Mouse (Mus musculus): Measurements from ENCODE around the gene Ankrd12. TPM values are rescaled to one million over a fixed set of nuclear protein-coding genes. Genes with fewer than 3 reads are reported as not detected.

The Ankrd12 gene
- total RNA-seq, 2 experiments from 2014 or later = 25.8 to 31.0 TPM

- no peak for DNase-seq (ENCODE audit: low spot score in 2 of 2)
These were observed 143.1 kb downstream of the Ankrd12 start for GRCm38 (mm10) chr17:65933741-65934140.

GRCm38 (mm10) chr17:65931525-65931924, 145.4 kb downstream of the Ankrd12 start:
- no peak for DNase-seq (ENCODE audit: low spot score in 2 of 2)

GRCm38 (mm10) chr17:65930960-65931359, 145.9 kb downstream of the Ankrd12 start:
- DNase-seq (ENCODE audit: low spot score in 2 of 2) = no peak

- DNase-seq (ENCODE audit: low spot score in 2 of 2) = no peak
These were observed 146.6 kb downstream of the Ankrd12 start for GRCm38 (mm10) chr17:65930158-65930826.

GRCm38 (mm10) chr17:65929319-65929978, 147.4 kb downstream of the Ankrd12 start:
- no peak for DNase-seq (ENCODE audit: low spot score in 2 of 2)

GRCm38 (mm10) chr17:65927077-65927476, 149.8 kb downstream of the Ankrd12 start:
- DNase-seq (ENCODE audit: low spot score in 2 of 2) = no peak

- DNase-seq (ENCODE audit: low spot score in 2 of 2) = no peak
These were observed 152.7 kb downstream of the Ankrd12 start for GRCm38 (mm10) chr17:65924218-65924617.

- DNase-seq (ENCODE audit: low spot score in 2 of 2) = no peak
These were observed 154.9 kb downstream of the Ankrd12 start for GRCm38 (mm10) chr17:65921975-65922374.

- DNase-seq (ENCODE audit: low spot score in 2 of 2) = no peak
These were observed 157.7 kb downstream of the Ankrd12 start for GRCm38 (mm10) chr17:65919235-65919634.

- DNase-seq (ENCODE audit: low spot score in 2 of 2) = peak; percentile 24 to 38
These were observed 160.7 kb downstream of the Ankrd12 start for GRCm38 (mm10) chr17:65916135-65916668.

Other genes with a start within 250 kb of the Ankrd12 start
- 10 to 100 TPM; 39.7 to 46.0 TPM for gene Ralbp1, start 191.3 kb downstream of the Ankrd12 start, total RNA-seq (2021)
- gene Twsg1, start 125.9 kb downstream of the Ankrd12 start, total RNA-seq (2021) = 100 to 1,000 TPM; 114 to 117 TPM
- gene Ndufv2, start 24.5 kb upstream of the Ankrd12 start, total RNA-seq (2021) = 100 to 1,000 TPM; 309 to 324 TPM
- 10 to 100 TPM; 53.4 to 54.3 TPM for gene Washc1, start 34.5 kb upstream of the Ankrd12 start, total RNA-seq (2021)
- gene Ddx11, start 46.4 kb upstream of the Ankrd12 start, total RNA-seq (2021) = 10 to 100 TPM; 15.6 to 15.7 TPM

Measured in adrenal gland, postnatal 4 days (tissue).